ENCODE assay signal across 8 mouse cellular contexts in genomic region chr5:116453401-116453851, GRCm38 (mm10). TPM values are rescaled to one million over a fixed set of nuclear protein-coding genes. Genes with fewer than 3 reads are reported as not detected.
DNase-seq lines count a peak whose midpoint lies in the region; ATAC-seq and TF ChIP-seq lines count a peak whose summit lies in the region.

No protein-coding gene starts in this region.

- peak; percentile 59 for TF ChIP-seq CTCF in ES-Bruce4 (IDR thresholded peaks at IDR 0.05; ENCODE audit: low read depth, low read length)
- TF ChIP-seq CTCF in embryonic fibroblast, embryonic 13.5 days (IDR thresholded peaks at IDR 0.05; ENCODE audit: borderline replicate concordance, insufficient read depth, low read length) = peak; percentile 65; the same call in 1 of the 2 replicates
- TF ChIP-seq CTCF in heart, postnatal 0 days (IDR thresholded peaks at IDR 0.05; ENCODE audit: low read depth) = peak; percentile 67

- peaks cover 7% of the 10 kb centered on the region for H3K4me1 ChIP-seq in ES-Bruce4 (ENCODE audit: control insufficient read depth, insufficient read depth, low read length)
- no peaks in the 10 kb centered on the region; the same call in 1 of the 2 replicates for H3K4me1 ChIP-seq in embryonic fibroblast, embryonic 13.5 days (ENCODE audit: control insufficient read depth, insufficient read depth, low read length)
- peaks cover 14% of the 10 kb centered on the region for H3K4me1 ChIP-seq in heart, postnatal 0 days (ENCODE audit: control insufficient read depth, insufficient read depth)

- H3K27ac ChIP-seq in ES-Bruce4 (ENCODE audit: insufficient read depth, low read length) = no peak overlapping the region
- no peak overlapping the region for H3K27ac ChIP-seq in embryonic fibroblast, embryonic 13.5 days (ENCODE audit: insufficient read depth, low read length)
- H3K27ac ChIP-seq in heart, postnatal 0 days (ENCODE audit: low read depth) = no peak overlapping the region

- H3K4me3 ChIP-seq in ES-Bruce4 (ENCODE audit: low read depth, low read length) = peak overlapping the region; percentile 49
- peak overlapping the region; percentile 34 for H3K4me3 ChIP-seq in embryonic fibroblast, embryonic 13.5 days (ENCODE audit: insufficient read depth, low read length)
- peak overlapping the region; percentile 50 for H3K4me3 ChIP-seq in heart, postnatal 0 days (ENCODE audit: low read depth, low read length)

- peak; percentile 84 for TF ChIP-seq EP300 in ES-Bruce4 (IDR thresholded peaks at IDR 0.05; ENCODE audit: insufficient read depth, low read depth, low read length)
- TF ChIP-seq EP300 in heart, postnatal 0 days (IDR thresholded peaks at IDR 0.05; ENCODE audit: low read depth) = no peak

- no peaks in the 10 kb centered on the region for H3K36me3 ChIP-seq in ES-Bruce4 (ENCODE audit: control insufficient read depth, insufficient read depth, low read length, poor library complexity, severe bottlenecking)
- H3K36me3 ChIP-seq in heart, postnatal 0 days (replicated peaks; ENCODE audit: control insufficient read depth, insufficient read depth, low read length) = no peaks in the 10 kb centered on the region

- DNase-seq in adrenal gland, postnatal 36 days = peak; percentile 83 to 88
- DNase-seq in heart, postnatal 0 days (ENCODE audit: low spot score) = peak; percentile 70
- peak; percentile 83 to 86 for DNase-seq in kidney, postnatal 4 days
- DNase-seq in lung, postnatal 25 days (ENCODE audit: low spot score) = peak; percentile 42
- DNase-seq in right cerebral cortex, postnatal 14 days = peak; percentile 56

- no peaks in the 10 kb centered on the region for H3K27me3 ChIP-seq in ES-Bruce4 (ENCODE audit: control insufficient read depth, insufficient read depth, low read length, poor library complexity, severe bottlenecking)
- no peaks in the 10 kb centered on the region for H3K27me3 ChIP-seq in heart, postnatal 0 days (ENCODE audit: control insufficient read depth, insufficient read depth, low read length)

- peak overlapping the region; percentile 71 for H3K4me2 ChIP-seq in heart, postnatal 0 days (ENCODE audit: low read depth, low read length)

- ATAC-seq in heart, postnatal 0 days (ENCODE audit: insufficient read depth, low read depth) = peak; percentile 73
- ATAC-seq in erythroblast, adult 5-6 weeks (replicated peaks; ENCODE audit: low FRiP score, poor library complexity, severe bottlenecking) = no peak

- WGBS in heart, postnatal 0 days = 1% methylated on average over 27 of the region's 27 CpGs

- TF ChIP-seq POLR2A in ES-Bruce4 (IDR thresholded peaks at IDR 0.05; ENCODE audit: insufficient read depth, low read length) = no peak
- TF ChIP-seq POLR2A in embryonic fibroblast, embryonic 13.5 days (IDR thresholded peaks at IDR 0.05; ENCODE audit: low read depth, low read length) = no peak

- H3K9me3 ChIP-seq in ES-Bruce4 (replicated peaks; ENCODE audit: control insufficient read depth, insufficient read depth, low read length, poor library complexity, severe bottlenecking) = no peaks in the 10 kb centered on the region
- H3K9me3 ChIP-seq in heart, postnatal 0 days (replicated peaks; ENCODE audit: control insufficient read depth, low read length) = no peaks in the 10 kb centered on the region

- peak overlapping the region; percentile 11; the same call in 1 of the 2 replicates for H3K9ac ChIP-seq in ES-Bruce4 (ENCODE audit: low read depth, poor library complexity, severe bottlenecking)
- H3K9ac ChIP-seq in heart, postnatal 0 days (replicated peaks; ENCODE audit: low read depth, low read length) = peak overlapping the region; percentile 58

RNA-seq across cellular contexts. Expression of gene Hspb8, which starts 30.8 kb away (rescaled TPM):
- 64.0 and 68.1 TPM in 2 replicates for polyA plus RNA-seq in ES-Bruce4 (2011; ENCODE audit: insufficient read depth, insufficient read length, low read depth, missing spikeins)
- total RNA-seq in adrenal gland, postnatal 36 days (2021) = 100 to 1,000 TPM; 106 to 228 TPM
- 46.5 and 59.1 TPM in 2 replicates for polyA plus RNA-seq in embryonic fibroblast, embryonic 13.5 days (2011; ENCODE audit: insufficient read length, low read depth, missing spikeins)
- total RNA-seq in heart, postnatal 0 days (2014; rRNA removed; ENCODE audit: low replicate concordance) = 102 and 111 TPM in 2 replicates
- 26.9 and 30.3 TPM in 2 replicates for polyA plus RNA-seq in heart, postnatal 0 days (2015; fragmentation: Nextera tagmentation; extraction: Ambion mirVana)
- not detected in 2 replicates for total RNA-seq in erythroblast, adult 5-6 weeks (2015; ENCODE audit: low replicate concordance)
- total RNA-seq in erythroblast, adult 5-6 weeks (2017; ENCODE audit: low replicate concordance) = not detected in 2 replicates

Comparison
In these comparisons a context has a peak if more than half of its experiments do, and no peak if none do; other contexts are left out.
1. RNA of gene Hspb8, which starts 30.8 kb away (total RNA-seq): 106 to 228 TPM in adrenal gland, postnatal 36 days and 102 to 111 TPM in heart, postnatal 0 days; not detected in erythroblast, adult 5-6 weeks; every median in the first group is over 100 times any median in the second.
2. Peak in every context shown above with its lines, with median percentiles within 50 percentile points of each other: H3K4me3 ChIP-seq, CTCF ChIP-seq and DNase-seq.